Mouse (Mus musculus) layer of hippocampus, postnatal 14 days (tissue): Measurements from ENCODE around the gene 1190002N15Rik. TPM values are rescaled to one million over a fixed set of nuclear protein-coding genes. Genes with fewer than 3 reads are reported as not detected.

Experiments
- total RNA-seq, 2 experiments: library from RNA; stranded (reverse); gene quantifications; 2 replicates each; pipeline ENCODE4 v1.2.3; 2021

1190002N15Rik gene
- total RNA-seq, 2 experiments from 2014 or later: 14.1 to 15.3 TPM

Other genes with a start within 250 kb of the 1190002N15Rik start
- 10 to 100 TPM; 15.2 to 15.6 TPM for gene Slc9a9, start 131.8 kb upstream of the 1190002N15Rik start, total RNA-seq